Mouse (Mus musculus) inflammation-experienced regulatory T-cells, adult 6 months (primary cell): ENCODE results near the gene Olfr279. TPM values are rescaled to one million over a fixed set of nuclear protein-coding genes. Genes with fewer than 3 reads are reported as not detected.

Source experiments
- polyA plus RNA-seq, 3 experiments: library from polyadenylated mRNA; unstranded; fragments of 100-300 nt; shearing (Covaris generic); gene quantifications; one replicate each; pipeline ENCODE4 v1.2.1; 2017

Olfr279 gene
- polyA plus RNA-seq, 3 experiments from 2014 or later = 0.06 to 0.07 TPM; not detected in 1

Other genes with a start within 250 kb of the Olfr279 start
- not detected for gene H1fnt, start 235.1 kb upstream of the Olfr279 start, polyA plus RNA-seq
- not detected for gene Zfp641, start 196.2 kb upstream of the Olfr279 start, polyA plus RNA-seq
- gene Olfr285, start 175.0 kb upstream of the Olfr279 start, polyA plus RNA-seq = not detected
- not detected for gene Olfr284, start 151.4 kb upstream of the Olfr279 start, polyA plus RNA-seq
- not detected for gene Olfr283, start 111.5 kb upstream of the Olfr279 start, polyA plus RNA-seq
- not detected for gene Olfr282, start 61.2 kb upstream of the Olfr279 start, polyA plus RNA-seq
- gene Olfr281, start 39.8 kb upstream of the Olfr279 start, polyA plus RNA-seq = not detected
- not detected for gene OR5BS1P, start 22.5 kb upstream of the Olfr279 start, polyA plus RNA-seq
- not detected for gene Lalba, start 9.7 kb upstream of the Olfr279 start, polyA plus RNA-seq
- 10 to 100 TPM; 29.4 to 33.1 (median 32.4) TPM for gene Kansl2, start 41.9 kb downstream of the Olfr279 start, polyA plus RNA-seq
- gene Ccnt1, start 78.5 kb downstream of the Olfr279 start, polyA plus RNA-seq = 10 to 100 TPM; 69.3 to 99.2 (median 86.3) TPM
- gene 4930415O20Rik, start 78.6 kb downstream of the Olfr279 start, polyA plus RNA-seq = not detected
- under 1 TPM in 2 of 3 experiments, not detected in 1; 0.28 to 0.44 TPM for gene Adcy6, start 117.7 kb downstream of the Olfr279 start, polyA plus RNA-seq
- gene Cacnb3, start 138.4 kb downstream of the Olfr279 start, polyA plus RNA-seq = under 1 TPM in 2 of 3 experiments, not detected in 1; 0.30 to 0.38 TPM
- 10 to 100 TPM; 15.4 to 37.0 (median 37.0) TPM for gene Ddx23, start 170.5 kb downstream of the Olfr279 start, polyA plus RNA-seq
- gene Rnd1, start 185.1 kb downstream of the Olfr279 start, polyA plus RNA-seq = 1 to 10 TPM in 1 of 3 experiments, under 1 TPM in 2; 0.94 to 1.8 (median 0.99) TPM
- gene Ccdc65, start 215.8 kb downstream of the Olfr279 start, polyA plus RNA-seq = not detected
- 1 to 10 TPM in 1 of 3 experiments, under 1 TPM in 1, not detected in 1; 0.62 to 1.7 TPM for gene Fkbp11, start 235.8 kb downstream of the Olfr279 start, polyA plus RNA-seq